Mouse (Mus musculus) common myeloid progenitor, adult 5-6 weeks (primary cell): ENCODE results near the gene Col8a1. TPM values are rescaled to one million over a fixed set of nuclear protein-coding genes. Genes with fewer than 3 reads are reported as not detected.

ENCODE experiments used
- ATAC-seq: replicated peaks from 2 replicates; pipeline ENCODE4 v1.8.0; 2016; ENCODE audit warnings: low read depth, mild to moderate bottlenecking, moderate TSS enrichment, inconsistent platforms; ENCODE audit not compliant: poor library complexity, severe bottlenecking
- total RNA-seq: library from RNA; stranded (forward); fragments of 200-1000, 187-1606 nt; gene quantifications from 2 replicates; pipeline ENCODE4 v1.2.3, GENCODE M21; 2017

Gene Col8a1
- total RNA-seq, result not detected in 2 replicates

GRCm38 (mm10) chr16:57754526-57755125 lies at the start of gene Col8a1:
Col8a1 (minus strand) TSS chr16:57754737.
- no peak for ATAC-seq

- ATAC-seq, result no peak
Measured at GRCm38 (mm10) chr16:57801886-57802285, 47.3 kb upstream of the Col8a1 start.

GRCm38 (mm10) chr16:57796321-57796720 lies 41.8 kb upstream of the Col8a1 start:
- ATAC-seq, result no peak

- ATAC-seq, result no peak
Measured at GRCm38 (mm10) chr16:57779011-57779410, 24.5 kb upstream of the Col8a1 start.

GRCm38 (mm10) chr16:57765615-57766014 lies 11.1 kb upstream of the Col8a1 start:
- ATAC-seq, result no peak

GRCm38 (mm10) chr16:57759862-57760261 lies 5.3 kb upstream of the Col8a1 start:
- ATAC-seq, result no peak

- ATAC-seq, result no peak
Measured at GRCm38 (mm10) chr16:57755708-57756107, 1.2 kb upstream of the Col8a1 start.

GRCm38 (mm10) chr16:57755241-57755640 lies 704 bp upstream of the Col8a1 start:
- no peak for ATAC-seq

GRCm38 (mm10) chr16:57753539-57754280 lies 827 bp downstream of the Col8a1 start:
- no peak for ATAC-seq

GRCm38 (mm10) chr16:57750549-57750948 lies 4.0 kb downstream of the Col8a1 start:
- 0 out of 2 replicates have a peak, but pooled peaks have one; percentile 42 for ATAC-seq

- ATAC-seq, result no peak
Measured at GRCm38 (mm10) chr16:57748093-57748492, 6.4 kb downstream of the Col8a1 start.

- no peak for ATAC-seq
Measured at GRCm38 (mm10) chr16:57747357-57748056, 7.0 kb downstream of the Col8a1 start.

- ATAC-seq, result no peak
Measured at GRCm38 (mm10) chr16:57740169-57740568, 14.4 kb downstream of the Col8a1 start.

- ATAC-seq, result no peak
Measured at GRCm38 (mm10) chr16:57734942-57735341, 19.6 kb downstream of the Col8a1 start.

GRCm38 (mm10) chr16:57733545-57733944 lies 21.0 kb downstream of the Col8a1 start:
- ATAC-seq, result no peak

GRCm38 (mm10) chr16:57733139-57733538 lies 21.4 kb downstream of the Col8a1 start:
- no peak for ATAC-seq

GRCm38 (mm10) chr16:57724978-57725377 lies 29.6 kb downstream of the Col8a1 start:
- no peak for ATAC-seq

- no peak for ATAC-seq
Measured at GRCm38 (mm10) chr16:57718982-57719381, 35.6 kb downstream of the Col8a1 start.

- no peak for ATAC-seq
Measured at GRCm38 (mm10) chr16:57698733-57699132, 55.8 kb downstream of the Col8a1 start.

- ATAC-seq, result no peak
Measured at GRCm38 (mm10) chr16:57694694-57695093, 59.8 kb downstream of the Col8a1 start.

- ATAC-seq, result no peak
Measured at GRCm38 (mm10) chr16:57693906-57694522, 60.5 kb downstream of the Col8a1 start.
